Mouse (Mus musculus) forebrain, postnatal 0 days (tissue): ENCODE measurements at regions not wholly inside any gene's neighbourhood (a gene's known extent, or its start where the extent isn't known, plus 50 kb on each side); places are given as distances from the start of the nearest gene placed in this dataset.

Experiments
- ATAC-seq: fragments of 200-750 bp; cut with Nextera tagmentation; 2 replicates; pipeline ENCODE4 v1.8.0; 2017; ENCODE audit warnings: mild to moderate bottlenecking, moderate library complexity
- DNase-seq: peaks from one replicate; pipeline ENCODE4 v3.0.0-alpha.2; 2015
- H3K27ac ChIP-seq: fragments of 300-500 bp; sonication (generic); 2 replicates; pipeline ENCODE4 v1.5.1; 2014; ENCODE audit warnings: low read depth, mild to moderate bottlenecking, antibody characterized with exemption, low read length, moderate library complexity, mixed read lengths
- H3K27me3 ChIP-seq: fragments of 300-500 bp; sonication (generic); 2 replicates; pipeline ENCODE4 v1.6.1; 2014; ENCODE audit warnings: mild to moderate bottlenecking, low read length, mixed read lengths; ENCODE audit not compliant: insufficient read depth
- H3K36me3 ChIP-seq: fragments of 300-500 bp; sonication (generic); 2 replicates; pipeline ENCODE4 v1.6.1; 2014; ENCODE audit warnings: mild to moderate bottlenecking, moderate library complexity; ENCODE audit not compliant: insufficient read depth
- H3K4me1 ChIP-seq: fragments of 300-500 bp; sonication (generic); 2 replicates; pipeline ENCODE4 v1.6.1; 2014; ENCODE audit warnings: antibody characterized with exemption; ENCODE audit not compliant: insufficient read depth
- H3K4me2 ChIP-seq: fragments of 300-500 bp; sonication (generic); 2 replicates; pipeline ENCODE4 v1.6.1; 2014; ENCODE audit warnings: low read depth, mild to moderate bottlenecking, moderate library complexity
- H3K4me3 ChIP-seq: fragments of 300-500 bp; sonication (generic); 2 replicates; pipeline ENCODE4 v1.5.1; 2014; ENCODE audit warnings: low read depth, low read length, mixed read lengths
- H3K9ac ChIP-seq: fragments of 300-500 bp; sonication (generic); 2 replicates; pipeline ENCODE4 v1.6.1; 2014; ENCODE audit warnings: mild to moderate bottlenecking
- H3K9me3 ChIP-seq: fragments of 300-500 bp; sonication (generic); 2 replicates; pipeline ENCODE4 v1.6.1; 2016; ENCODE audit warnings: low read length
- CTCF ChIP-seq: sonication (generic); IDR thresholded peaks from 2 replicates; pipeline ENCODE4 v1.5.1; 2016; ENCODE audit warnings: antibody characterized with exemption, control low read depth, low read depth
- WGBS: fragments of 180-500 bp; shearing (Covaris S2); extraction: QIAGEN DNeasy Blood & Tissue Kit; methylation state at CpG from one replicate; pipeline ENCODE4 v1.1.7; 2014; 5-methylcytosine and 5-hydroxymethylcytosine counted together

DNA sequence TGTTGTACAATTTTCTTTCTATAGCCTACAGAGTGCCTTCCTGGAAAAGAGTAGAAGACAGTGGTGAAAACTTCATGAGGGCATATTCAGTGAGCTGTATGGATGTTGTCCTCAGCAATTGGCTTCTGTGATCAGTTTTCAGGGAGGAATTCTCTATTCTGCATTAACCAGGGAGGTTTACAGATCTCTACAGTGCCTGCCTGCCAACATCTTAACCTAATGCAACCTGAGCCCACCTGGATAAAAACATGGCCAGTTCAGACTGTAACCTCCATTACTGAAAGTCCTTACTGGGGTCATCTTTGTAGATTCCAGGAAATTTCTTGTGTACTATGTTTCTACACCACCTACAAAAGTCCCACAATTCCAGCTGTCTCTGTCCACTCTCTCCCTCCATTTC, 791.4 kb upstream of the Nectin3 start:
- no peak overlapping the region for H3K27ac ChIP-seq
- H3K9ac ChIP-seq = no peak overlapping the region
- H3K4me1 ChIP-seq = no peaks in the 10 kb centered on the region
- ATAC-seq = no peak
- H3K27me3 ChIP-seq = no peaks in the 10 kb centered on the region
- no peak overlapping the region for H3K4me2 ChIP-seq
- no peak for DNase-seq
- no peak for TF ChIP-seq CTCF
- H3K36me3 ChIP-seq = no peaks in the 10 kb centered on the region
- H3K9me3 ChIP-seq = no peaks in the 10 kb centered on the region
- H3K4me3 ChIP-seq = no peak overlapping the region

DNA sequence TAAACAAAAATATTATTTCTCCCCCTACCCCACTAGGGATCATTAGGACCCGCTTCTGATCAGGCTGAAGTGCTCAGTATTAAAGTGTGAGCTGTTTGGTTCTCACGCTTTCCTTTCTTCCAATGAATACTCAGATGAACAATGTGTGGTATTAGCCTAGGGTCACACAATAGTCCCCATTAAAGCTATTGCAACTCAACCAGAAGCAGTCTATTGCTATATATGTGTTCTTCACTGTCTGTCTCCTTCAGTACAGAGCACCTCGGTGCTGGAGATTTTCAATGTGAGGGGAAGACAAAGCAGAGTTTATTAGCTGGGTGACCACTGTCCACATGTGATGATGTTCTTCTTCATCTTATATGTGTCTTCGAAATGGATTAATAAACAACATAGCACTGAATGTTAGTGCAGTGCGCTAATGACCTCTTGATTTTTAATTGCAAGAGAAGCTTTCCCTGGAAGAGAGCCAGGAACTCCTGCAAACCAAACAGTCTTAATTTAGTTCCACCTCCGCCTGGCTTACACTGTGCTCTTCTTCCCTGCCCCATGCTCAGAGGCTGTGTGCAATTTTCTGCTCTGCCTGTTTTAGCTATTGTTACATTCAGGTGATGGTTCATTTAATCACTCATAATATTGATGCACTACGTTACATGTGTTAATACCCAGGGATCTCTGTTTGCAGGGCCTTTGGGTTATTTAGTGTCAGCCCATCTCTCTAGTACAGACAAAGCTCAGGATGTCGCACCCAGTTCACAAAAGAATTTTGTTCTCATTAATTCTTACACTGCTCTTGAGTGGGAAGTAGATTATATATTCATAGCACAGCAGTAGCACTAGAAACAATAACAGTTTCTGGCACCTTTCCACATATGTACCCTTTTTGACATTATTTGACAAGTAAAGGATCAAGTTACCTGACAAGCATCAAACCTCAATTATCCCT, 768.7 kb upstream of the Nectin3 start:
- H3K27ac ChIP-seq = no peak overlapping the region
- no peaks in the 10 kb centered on the region for H3K9me3 ChIP-seq
- ATAC-seq (peak; percentile 74; the same call in 1 of the 2 replicates), DNase-seq (peak; percentile 8)
- no peaks in the 10 kb centered on the region for H3K27me3 ChIP-seq
- no peak overlapping the region for H3K9ac ChIP-seq
- H3K4me3 ChIP-seq = no peak overlapping the region
- TF ChIP-seq CTCF = no peak
- H3K4me2 ChIP-seq = no peak overlapping the region
- 28% methylated on average over 8 of the region's 8 CpGs for WGBS
- no peaks in the 10 kb centered on the region for H3K36me3 ChIP-seq
- peaks cover 4% of the 10 kb centered on the region; the same call in 1 of the 2 replicates for H3K4me1 ChIP-seq
